Mouse (Mus musculus) urinary bladder, postnatal 4 days (tissue): ENCODE results near the gene Gmpr2.

Source experiments
- DNase-seq, 2 experiments: peaks; one replicate each; pipeline ENCODE4 v3.0.0; 2021 to 2022; ENCODE audit warnings: low spot score in 2 of 2

Gmpr2 gene

DNA sequence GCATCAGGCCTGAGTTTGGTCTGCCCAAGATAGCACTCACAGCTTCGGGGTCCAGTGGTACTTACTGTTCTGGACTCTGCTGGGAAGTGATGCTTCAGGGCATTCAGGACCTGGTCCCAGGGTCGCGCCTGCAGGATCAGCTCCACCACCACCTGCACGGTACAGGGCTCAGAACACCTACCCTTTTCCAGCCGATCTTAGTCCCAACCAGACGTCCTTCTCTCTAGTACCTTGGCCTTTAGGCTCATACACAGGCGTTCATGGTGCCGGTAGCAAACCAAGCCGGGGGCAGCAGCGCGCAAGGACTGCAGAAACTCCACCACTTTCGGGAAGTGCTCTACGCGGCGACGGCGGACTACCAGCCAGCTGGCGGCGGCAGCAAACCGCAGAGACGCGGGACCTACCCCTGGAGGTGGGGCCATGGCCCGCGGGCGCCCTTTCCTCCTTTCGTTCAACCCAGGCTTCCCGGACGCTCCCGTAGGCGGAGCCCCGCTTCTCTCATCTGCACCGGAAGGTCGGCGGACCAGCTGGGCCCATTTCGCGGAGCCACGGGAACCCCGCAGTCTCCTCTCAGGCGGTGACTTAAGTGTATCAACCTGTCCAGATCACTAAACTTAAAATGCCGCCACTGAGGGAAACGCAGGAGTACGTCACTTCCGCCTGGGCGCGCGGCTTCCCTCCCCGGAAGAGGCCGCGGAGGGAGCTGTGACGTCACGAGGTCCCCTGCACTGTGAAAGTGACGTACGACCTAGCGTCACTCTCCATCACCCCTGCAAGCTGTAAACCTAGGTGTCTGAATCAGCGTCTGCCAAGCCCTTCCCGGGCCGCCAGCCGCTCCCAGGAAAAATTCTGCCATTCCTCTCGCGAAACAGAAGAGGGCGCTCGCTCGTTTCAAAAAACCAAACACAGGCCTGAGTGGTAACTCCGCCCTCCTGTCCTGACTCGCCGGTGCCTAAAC lies 9.7 kb downstream of the Gmpr2 start, which contains the start of gene Tinf2:
Gene Tinf2, minus strand, starts transcription at position 661 of the 958 bp plus-strand sequence.
- peak; percentile 87 to 92 for DNase-seq

DNA sequence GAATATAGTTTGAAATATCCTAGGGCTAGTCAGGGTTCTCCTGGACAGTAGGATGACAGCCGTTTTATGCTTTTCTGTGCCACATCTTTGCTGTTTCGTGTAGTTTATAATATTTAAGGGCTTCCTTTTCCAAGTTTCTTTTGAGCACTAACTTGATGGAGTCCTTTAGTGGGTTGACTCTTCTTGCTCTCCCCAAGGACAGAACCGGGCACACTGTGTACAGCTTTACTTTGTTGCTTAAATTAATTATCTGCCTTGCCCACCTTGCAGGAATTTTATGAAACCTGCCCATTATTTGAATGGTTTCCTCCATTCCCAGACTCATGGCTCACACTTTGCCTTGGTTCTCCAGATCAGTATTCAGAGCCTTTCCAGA lies 10.4 kb downstream of the Gmpr2 start:
- DNase-seq: no peak

GRCm38 (mm10) chr14:55689433-55689832 lies 17.7 kb downstream of the Gmpr2 start:
- DNase-seq: no peak

DNA sequence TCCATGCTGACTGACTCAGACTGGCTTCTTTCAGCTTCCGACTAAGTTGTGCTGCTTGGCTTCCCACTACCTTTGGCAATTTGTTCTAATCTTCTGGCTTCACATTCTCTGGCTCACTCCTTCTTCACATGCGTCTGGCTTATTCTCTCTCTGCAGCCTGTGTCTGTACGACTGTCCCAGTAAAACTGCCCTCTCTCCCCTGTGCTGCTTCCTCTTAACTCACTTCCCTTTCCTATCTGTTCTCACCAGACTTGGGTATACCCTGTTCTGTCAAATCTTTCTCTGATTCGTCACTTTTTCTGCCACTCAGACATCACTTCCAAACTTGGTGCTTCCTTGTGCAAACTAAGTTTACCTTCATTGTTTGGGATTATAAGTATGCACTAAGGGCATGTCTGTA lies 25.5 kb downstream of the Gmpr2 start:
- DNase-seq: no peak

DNA sequence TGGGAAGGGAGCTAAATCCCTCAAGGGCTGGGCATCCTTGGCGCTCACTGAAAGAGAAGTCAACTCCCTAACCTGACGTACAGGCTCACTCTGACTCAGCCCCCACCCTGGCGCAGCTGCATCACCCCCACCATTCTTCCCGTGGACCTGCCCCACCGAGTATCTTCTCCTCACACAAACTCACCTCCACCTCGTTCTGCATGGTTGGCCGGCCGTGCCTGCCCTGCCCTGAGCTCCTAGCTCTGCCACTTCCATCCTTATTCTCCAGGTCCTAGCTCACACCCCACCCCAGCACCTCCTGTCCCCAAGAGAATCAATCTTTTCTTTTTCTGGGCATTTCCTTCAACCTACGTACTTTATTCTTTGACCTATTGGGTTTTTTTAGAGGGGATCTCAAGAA lies 29.4 kb downstream of the Gmpr2 start:
- no peak for DNase-seq

GRCm38 (mm10) chr14:55702761-55703160 lies 31.0 kb downstream of the Gmpr2 start:
- no peak for DNase-seq

DNA sequence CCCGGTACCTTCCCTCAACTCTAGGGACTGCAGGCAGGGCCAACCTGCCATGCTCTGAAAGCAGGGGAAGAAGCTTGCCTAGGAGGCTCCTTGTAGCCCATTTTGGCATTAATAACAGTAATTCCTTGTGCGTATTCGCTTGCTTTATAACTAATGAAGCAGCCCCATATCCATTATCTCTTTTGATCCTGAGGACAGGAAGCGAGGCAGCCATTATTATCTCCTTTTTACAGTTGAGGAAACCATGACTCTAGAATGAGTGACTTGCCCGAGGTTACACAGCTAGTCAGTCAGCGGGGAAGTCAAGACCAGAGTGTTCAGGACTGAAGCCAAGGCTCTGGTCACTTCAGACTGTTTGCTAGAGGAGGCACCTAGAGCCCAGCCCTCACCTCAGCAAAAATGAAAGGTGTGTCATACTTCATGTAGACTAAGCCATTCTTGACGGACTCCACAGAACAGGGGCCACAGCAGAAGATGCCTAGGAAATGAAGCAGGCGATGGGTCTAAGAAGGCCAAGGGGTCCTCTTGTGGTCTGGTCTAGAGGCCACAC lies 34.4 kb downstream of the Gmpr2 start:
- no peak for DNase-seq

GRCm38 (mm10) chr14:55707397-55707796 lies 35.7 kb downstream of the Gmpr2 start:
- no peak for DNase-seq

- DNase-seq: no peak
These were observed 37.8 kb downstream of the Gmpr2 start for GRCm38 (mm10) chr14:55709509-55709908.

- DNase-seq: no peak
These were observed 40.0 kb downstream of the Gmpr2 start for GRCm38 (mm10) chr14:55711786-55712185.

GRCm38 (mm10) chr14:55713007-55713728 lies 41.4 kb downstream of the Gmpr2 start:
- peak in 1 of 2 experiments; percentile 40 for DNase-seq

- DNase-seq: no peak
These were observed 42.0 kb downstream of the Gmpr2 start, which contains the start of gene Tgm1 for GRCm38 (mm10) chr14:55713729-55714122. Gene Tgm1 (minus strand): TSS chr14:55713926.

GRCm38 (mm10) chr14:55714893-55715292 lies 43.2 kb downstream of the Gmpr2 start:
- DNase-seq: no peak

DNA sequence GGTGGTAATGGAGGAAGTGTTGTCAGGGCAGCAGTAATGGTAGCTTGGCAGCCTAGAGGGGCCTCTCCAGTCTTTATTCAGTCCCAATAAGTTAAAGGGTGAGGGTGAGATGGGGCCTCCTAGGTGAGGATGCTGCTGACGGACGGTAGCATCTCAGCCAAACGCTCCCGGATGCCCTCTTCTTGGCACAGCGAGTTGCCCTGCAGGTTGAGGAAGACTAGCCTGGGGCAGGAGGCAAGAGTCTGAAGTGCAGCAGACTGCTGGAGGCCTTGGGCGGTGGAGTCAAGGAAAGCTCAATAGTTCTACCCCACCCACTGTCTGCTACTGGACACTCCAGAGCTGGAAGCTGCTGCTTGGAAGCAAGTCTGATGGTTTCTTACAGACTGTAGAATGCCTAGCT lies 44.5 kb downstream of the Gmpr2 start:
- DNase-seq: no peak

GRCm38 (mm10) chr14:55716884-55717283 lies 45.1 kb downstream of the Gmpr2 start:
- no peak for DNase-seq

DNA sequence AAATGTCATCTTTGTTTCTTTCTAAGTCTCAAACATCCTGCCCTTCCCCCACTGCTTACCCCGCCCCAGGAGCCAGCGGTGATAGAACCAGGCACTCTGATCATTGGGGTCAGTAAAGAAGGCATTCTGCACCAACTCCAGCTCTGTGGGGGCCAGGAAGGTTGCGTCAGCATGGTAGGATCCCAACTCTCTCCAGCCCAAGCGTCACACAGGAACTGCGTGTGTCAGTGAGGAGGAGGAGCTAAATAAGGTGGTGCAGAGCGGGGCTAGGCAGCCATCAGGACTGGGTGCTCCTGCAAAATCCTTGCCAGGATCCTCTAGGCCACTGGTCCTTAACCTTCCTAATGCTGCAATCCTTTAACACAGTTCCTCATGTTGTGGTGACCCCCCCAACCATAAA lies 48.0 kb downstream of the Gmpr2 start:
- DNase-seq: no peak

DNA sequence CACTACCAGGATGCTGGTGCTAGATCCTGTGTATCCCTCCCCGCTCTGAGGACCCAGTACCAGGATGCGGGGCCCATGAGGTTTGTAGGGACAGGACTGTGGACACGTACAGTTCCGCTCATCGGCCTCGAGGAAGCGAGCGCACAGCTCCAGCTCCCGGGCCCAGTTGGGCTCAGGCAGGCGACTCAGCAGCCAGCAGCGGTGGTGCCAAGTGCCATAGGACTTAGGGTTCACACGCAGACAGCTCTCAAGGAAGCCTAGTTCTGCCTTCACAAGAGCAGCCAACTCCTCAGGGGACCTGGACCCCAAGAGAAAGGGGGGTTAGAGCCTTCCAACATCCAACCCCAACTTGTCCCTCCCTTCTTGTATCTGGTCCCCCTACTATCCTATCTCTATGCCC lies 48.9 kb downstream of the Gmpr2 start:
- no peak for DNase-seq

GRCm38 (mm10) chr14:55721076-55721475 lies 49.3 kb downstream of the Gmpr2 start:
- DNase-seq: no peak

- DNase-seq: peak; percentile 84 to 90
These were observed 50.1 kb downstream of the Gmpr2 start, which contains the start of gene Rabggta for GRCm38 (mm10) chr14:55721700-55722437. Gene Rabggta (minus strand): TSS chr14:55722263.

DNA sequence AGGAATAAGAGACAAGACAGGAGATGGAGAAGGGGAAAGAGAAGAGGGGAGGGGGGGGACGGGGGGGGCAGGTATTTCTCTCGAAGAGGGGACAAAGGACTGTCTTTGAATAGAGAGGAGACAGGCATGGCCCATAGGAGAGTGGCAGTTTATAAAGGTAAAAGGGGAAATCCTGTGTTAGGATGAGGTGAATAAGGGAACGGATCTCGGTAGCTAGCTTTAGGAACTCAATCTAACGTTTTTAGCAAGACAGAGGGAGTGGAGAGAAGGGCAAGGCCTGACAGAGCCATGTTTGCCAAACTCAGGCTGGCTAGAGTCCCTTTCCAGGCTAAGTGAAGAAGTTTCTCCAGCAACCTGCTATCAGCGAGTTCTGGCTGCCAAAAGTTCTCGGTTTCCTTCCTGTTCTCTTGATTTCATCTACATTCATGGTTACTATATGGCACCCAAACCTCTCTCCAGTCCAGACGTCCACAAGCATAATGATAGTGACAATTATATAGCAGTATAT lies 50.8 kb downstream of the Gmpr2 start:
- no peak for DNase-seq

DNA sequence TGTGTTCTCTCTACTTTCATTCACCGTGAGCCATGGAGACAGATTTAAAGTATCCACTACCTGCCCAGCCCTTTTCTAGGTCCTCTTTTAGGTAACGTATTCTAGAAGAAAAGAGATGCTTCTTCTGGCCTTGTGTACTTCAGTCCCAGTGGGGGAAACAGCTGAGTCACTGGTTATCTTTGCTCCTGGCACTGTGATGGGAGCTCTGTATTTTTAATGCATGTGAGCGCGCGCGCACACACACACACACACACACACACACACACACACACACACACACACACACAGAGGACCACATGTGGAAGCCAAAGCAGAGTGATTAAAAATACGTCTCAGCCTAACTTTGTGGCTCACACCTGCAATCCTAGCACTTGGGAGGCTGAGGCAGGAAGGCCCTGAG lies 51.7 kb downstream of the Gmpr2 start:
- no peak for DNase-seq
